Mouse (Mus musculus) CD4-positive helper T cell, adult 2 months (primary cell): ENCODE data around the gene Gm45194.

ENCODE experiments used
- DNase-seq: peaks from one replicate; pipeline ENCODE4 v3.0.0-alpha.2; 2012; ENCODE audit warnings: low read depth, missing footprints, low spot score

Gene Gm45194

GRCm38 (mm10) chrX:111891089-111891488 is at the start of gene Gm45194:
Gene Gm45194, plus strand, starts transcription at chrX:111891389.
- DNase-seq: no peak

GRCm38 (mm10) chrX:111855878-111856277 is 35.3 kb upstream of the Gm45194 start:
- DNase-seq: no peak

- DNase-seq: no peak
Observed at GRCm38 (mm10) chrX:111881251-111881650, 9.9 kb upstream of the Gm45194 start.

- DNase-seq: no peak
Observed at GRCm38 (mm10) chrX:111894321-111895050, 3.3 kb downstream of the Gm45194 start.

GRCm38 (mm10) chrX:111895084-111895779 is 4.0 kb downstream of the Gm45194 start:
- DNase-seq: no peak

- DNase-seq: no peak
Observed at GRCm38 (mm10) chrX:111917422-111917821, 26.2 kb downstream of the Gm45194 start.

GRCm38 (mm10) chrX:111960909-111961308 is 69.7 kb downstream of the Gm45194 start:
- DNase-seq: no peak

- DNase-seq: no peak
Observed at GRCm38 (mm10) chrX:111999661-112000060, 108.5 kb downstream of the Gm45194 start.

GRCm38 (mm10) chrX:112010707-112011106 is 119.5 kb downstream of the Gm45194 start, which contains the start of gene Tex16:
Gene Tex16, plus strand, starts transcription at chrX:112011007.
- no peak for DNase-seq

- no peak for DNase-seq
Observed at GRCm38 (mm10) chrX:112238749-112239148, 347.6 kb downstream of the Gm45194 start, which contains the start of gene 4933403O08Rik. Gene 4933403O08Rik, plus strand, starts transcription at chrX:112239049.

GRCm38 (mm10) chrX:112242916-112243315 is 351.7 kb downstream of the Gm45194 start:
- DNase-seq: no peak

GRCm38 (mm10) chrX:112255513-112255912 is 364.3 kb downstream of the Gm45194 start:
- DNase-seq: no peak

- DNase-seq: no peak
Observed at GRCm38 (mm10) chrX:112273550-112273949, 382.4 kb downstream of the Gm45194 start.
